In the genomic region with DNA sequence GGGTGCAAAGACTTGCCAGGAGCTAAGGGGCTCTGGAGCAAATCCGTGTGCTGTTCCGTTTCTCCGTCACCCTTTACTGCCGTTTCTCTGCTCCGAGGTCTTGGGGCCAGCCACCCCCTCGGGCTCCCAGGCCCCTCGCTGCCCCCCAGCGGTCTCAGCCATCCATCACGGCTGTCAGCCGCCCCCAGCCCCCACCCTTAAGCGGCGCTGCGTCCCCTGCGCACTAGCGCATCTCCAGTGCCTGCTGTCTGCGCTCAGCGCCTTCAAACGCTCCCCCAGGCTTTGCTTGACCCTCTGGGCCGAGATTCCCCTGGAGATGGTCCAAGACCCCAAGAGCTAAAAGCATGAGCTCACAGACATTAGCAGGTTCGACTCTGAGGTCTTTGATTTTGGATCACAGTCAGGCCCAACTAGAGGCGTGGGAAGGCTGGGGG, we compare ENCODE assay signal across 10 mouse cellular contexts. TPM values are rescaled to one million over a fixed set of nuclear protein-coding genes. Genes with fewer than 3 reads are reported as not detected.
A peak's percentile ranks its signal among the peaks of the same experiment; 100 is the strongest.
DNase-seq lines count a peak whose midpoint lies in the region; ATAC-seq lines count a peak whose summit lies in the region.
"Had no signal": no experiment of that assay in that cellular context is flagged by ENCODE, and none has a peak within 500 bp of the region (broad histone marks: within the 10 kb centered on the region; RNA-seq: fewer than 3 reads in every experiment).

No protein-coding gene starts in this region.

- H3K9me3 ChIP-seq in forebrain, embryonic 14.5 days (replicated peaks; ENCODE audit: control insufficient read depth, low read length), result no peaks in the 10 kb centered on the region
- no peaks in the 10 kb centered on the region for H3K9me3 ChIP-seq in midbrain, embryonic 10.5 days (replicated peaks)
- H3K9me3 ChIP-seq: megakaryocyte, embryonic 14.5 days had no signal

- peak overlapping the region; percentile 79 for H3K4me2 ChIP-seq in forebrain, embryonic 14.5 days (ENCODE audit: low read length)

- no peak for ATAC-seq in forebrain, embryonic 14.5 days

- intact Hi-C loops in gastrocnemius, postnatal 14 days (cut with DNase I; ENCODE audit: low total_unique reads), result no loop called here

- H3K27me3 ChIP-seq in forebrain, embryonic 14.5 days (replicated peaks; ENCODE audit: control insufficient read depth, insufficient read depth, low read length), result peaks cover 53% of the 10 kb centered on the region
- H3K27me3 ChIP-seq in midbrain, embryonic 10.5 days (ENCODE audit: low read depth, poor library complexity, severe bottlenecking), result peaks cover 100% of the 10 kb centered on the region

- peak; percentile 72 to 74 for DNase-seq in right cerebral cortex, postnatal 10 days (ENCODE audit: low spot score in 2 of 2)
- no peak for DNase-seq in right cerebral cortex, adult 18-20 months
- no peak for DNase-seq in forebrain, embryonic 14.5 days (ENCODE audit: low spot score)
- no peak for DNase-seq in midbrain, embryonic 10.5 days (ENCODE audit: low spot score)
- DNase-seq in thymus, postnatal 0 days (ENCODE audit: low spot score), result no peak
- DNase-seq in gastrocnemius, postnatal 14 days, result no peak
- no peak for DNase-seq in embryo, embryonic 10 days (ENCODE audit: low spot score)
- DNase-seq: heart, adult 18-20 months had no signal

- peak overlapping the region; percentile 63 for H3K9ac ChIP-seq in forebrain, embryonic 14.5 days (ENCODE audit: low read length)
- H3K9ac ChIP-seq: liver, embryonic 14.5 days had no signal

- WGBS in forebrain, embryonic 14.5 days, result 2% methylated on average over 21 of the region's 21 CpGs
- WGBS in midbrain, embryonic 10.5 days, result 2% methylated on average over 21 of the region's 21 CpGs

- H3K27ac ChIP-seq in forebrain, embryonic 14.5 days (ENCODE audit: low read depth, low read length), result no peak overlapping the region
- H3K27ac ChIP-seq in midbrain, embryonic 10.5 days (replicated peaks), result no peak overlapping the region
- H3K27ac ChIP-seq: liver, embryonic 14.5 days had no signal

- H3K4me3 ChIP-seq in forebrain, embryonic 14.5 days (ENCODE audit: low read depth, low read length), result peak overlapping the region; percentile 46
- peak overlapping the region; percentile 54; the same call in 1 of the 2 replicates for H3K4me3 ChIP-seq in midbrain, embryonic 10.5 days

- H3K4me1 ChIP-seq in forebrain, embryonic 14.5 days (ENCODE audit: control insufficient read depth, insufficient read depth, low read length), result peaks cover 11% of the 10 kb centered on the region
- H3K4me1 ChIP-seq in midbrain, embryonic 10.5 days, result peaks cover 64% of the 10 kb centered on the region

- no peaks in the 10 kb centered on the region for H3K36me3 ChIP-seq in forebrain, embryonic 14.5 days (ENCODE audit: control insufficient read depth, insufficient read depth, low read length)
- H3K36me3 ChIP-seq in midbrain, embryonic 10.5 days, result no peaks in the 10 kb centered on the region

RNA-seq across cellular contexts. Expression of a gene that starts 8.8 kb away (rescaled TPM):
- polyA plus RNA-seq in forebrain, embryonic 14.5 days (2014; fragmentation: Nextera tagmentation; extraction: Ambion mirVana), result 15.1 and 17.7 TPM in 2 replicates
- 0.99 and 2.1 TPM in 2 replicates for polyA plus RNA-seq in midbrain, embryonic 10.5 days (2016; fragmentation: Nextera tagmentation; extraction: Ambion mirVana)
- polyA plus RNA-seq in thymus, postnatal 0 days (2015; fragmentation: Nextera tagmentation; extraction: Ambion mirVana), result 0.26 and 0.30 TPM in 2 replicates
- 1 to 10 TPM in 1 of 2 experiments, under 1 TPM in 1; 0.55 to 1.0 TPM for total RNA-seq in gastrocnemius, postnatal 14 days (2021)

RNA-seq across cellular contexts. Expression of a gene that starts 28.8 kb away (rescaled TPM):
- 12.8 and 15.5 TPM in 2 replicates for polyA plus RNA-seq in forebrain, embryonic 14.5 days (2014; fragmentation: Nextera tagmentation; extraction: Ambion mirVana)
- polyA plus RNA-seq in midbrain, embryonic 10.5 days (2016; fragmentation: Nextera tagmentation; extraction: Ambion mirVana), result 0.39 and 0.97 TPM in 2 replicates
- 47.8 and 53.2 TPM in 2 replicates for polyA plus RNA-seq in thymus, postnatal 0 days (2015; fragmentation: Nextera tagmentation; extraction: Ambion mirVana)
- total RNA-seq in gastrocnemius, postnatal 14 days (2021), result 1 to 10 TPM in 1 of 2 experiments, under 1 TPM in 1; 0.95 to 1.2 TPM

RNA-seq across cellular contexts. Expression of a gene that starts 57.8 kb away (rescaled TPM):
- polyA plus RNA-seq in forebrain, embryonic 14.5 days (2014; fragmentation: Nextera tagmentation; extraction: Ambion mirVana), result 8.9 and 13.4 TPM in 2 replicates
- 14.1 and 17.1 TPM in 2 replicates for polyA plus RNA-seq in midbrain, embryonic 10.5 days (2016; fragmentation: Nextera tagmentation; extraction: Ambion mirVana)
- 8.6 and 9.5 TPM in 2 replicates for polyA plus RNA-seq in thymus, postnatal 0 days (2015; fragmentation: Nextera tagmentation; extraction: Ambion mirVana)
- total RNA-seq in gastrocnemius, postnatal 14 days (2021), result 1 to 10 TPM; 8.4 TPM

Comparison
In these comparisons a context has a peak if more than half of its experiments do, and no peak if none do; other contexts are left out.
1. DNase-seq: peak in right cerebral cortex, postnatal 10 days (2 of 2); none in right cerebral cortex, adult 18-20 months (single experiment), forebrain, embryonic 14.5 days (single experiment), midbrain, embryonic 10.5 days (single experiment), thymus, postnatal 0 days (single experiment), gastrocnemius, postnatal 14 days (single experiment) and embryo, embryonic 10 days (single experiment).